Mouse (Mus musculus): ENCODE measurements around the gene Lpp. TPM values are rescaled to one million over a fixed set of nuclear protein-coding genes. Genes with fewer than 3 reads are reported as not detected.

Gene Lpp
- total and polyA plus RNA-seq, 2 experiments from 2014 or later = 7.9 to 15.9 TPM

GRCm38 (mm10) chr16:24402801-24403200 is 9.5 kb downstream of the Lpp start:
- H3K9ac ChIP-seq (replicated peaks; ENCODE audit: low read length, poor library complexity, severe bottlenecking) = no peak overlapping the region
- no peaks in the 10 kb centered on the region for H3K27me3 ChIP-seq (ENCODE audit: insufficient read depth, low read length)
- no peak overlapping the region for H3K4me3 ChIP-seq (ENCODE audit: low read depth, low read length)
- TF ChIP-seq CTCF (IDR thresholded peaks at IDR 0.05) = no peak
- no peak for ATAC-seq (ENCODE audit: low FRiP score)
- peaks cover 4% of the 10 kb centered on the region; the same call in 1 of the 2 replicates for H3K9me3 ChIP-seq (ENCODE audit: low read length)
- no peak for DNase-seq (ENCODE audit: low spot score)
- H3K4me2 ChIP-seq (ENCODE audit: low read depth, low read length, poor library complexity, severe bottlenecking) = no peak overlapping the region
- H3K4me1 ChIP-seq (ENCODE audit: insufficient read depth, low read length) = no peaks in the 10 kb centered on the region
- WGBS = 94% methylated on average over 4 of the region's 4 CpGs
- no peaks in the 10 kb centered on the region for H3K36me3 ChIP-seq (ENCODE audit: insufficient read depth, low read length)
- no peak overlapping the region for H3K27ac ChIP-seq (ENCODE audit: low read depth, low read length)

- no peak for ATAC-seq (ENCODE audit: low FRiP score)
- Histone ChIP-seq H3K27ac (ENCODE audit: low read depth, low read length) (no peak overlapping the region), H3K4me1 (ENCODE audit: insufficient read depth, low read length) (no peaks in the 10 kb centered on the region), H3K27me3 (ENCODE audit: insufficient read depth, low read length) (no peaks in the 10 kb centered on the region), H3K4me3 (ENCODE audit: low read depth, low read length) (no peak overlapping the region), H3K9me3 (ENCODE audit: low read length) (peaks cover 4% of the 10 kb centered on the region; the same call in 1 of the 2 replicates), H3K9ac (replicated peaks; ENCODE audit: low read length, poor library complexity, severe bottlenecking) (no peak overlapping the region), H3K36me3 (ENCODE audit: insufficient read depth, low read length) (no peaks in the 10 kb centered on the region), H3K4me2 (ENCODE audit: low read depth, low read length, poor library complexity, severe bottlenecking) (no peak overlapping the region)
- DNase-seq (ENCODE audit: low spot score) = no peak
- WGBS = 96% methylated on average over 8 of the region's 8 CpGs
- TF ChIP-seq CTCF (IDR thresholded peaks at IDR 0.05) = no peak
These were observed 10.6 kb downstream of the Lpp start for GRCm38 (mm10) chr16:24403733-24404380.

GRCm38 (mm10) chr16:24406521-24406920 is 13.2 kb downstream of the Lpp start:
- Histone ChIP-seq H3K4me2 (ENCODE audit: low read depth, low read length, poor library complexity, severe bottlenecking) (no peak overlapping the region), H3K9me3 (ENCODE audit: low read length) (no peaks in the 10 kb centered on the region), H3K9ac (replicated peaks; ENCODE audit: low read length, poor library complexity, severe bottlenecking) (no peak overlapping the region), H3K27me3 (ENCODE audit: insufficient read depth, low read length) (no peaks in the 10 kb centered on the region), H3K4me3 (ENCODE audit: low read depth, low read length) (no peak overlapping the region), H3K4me1 (ENCODE audit: insufficient read depth, low read length) (no peaks in the 10 kb centered on the region), H3K27ac (ENCODE audit: low read depth, low read length) (no peak overlapping the region), H3K36me3 (ENCODE audit: insufficient read depth, low read length) (no peaks in the 10 kb centered on the region)
- ATAC-seq (ENCODE audit: low FRiP score) (no peak), DNase-seq (ENCODE audit: low spot score) (no peak)
- TF ChIP-seq CTCF (IDR thresholded peaks at IDR 0.05) = no peak
- WGBS = 97% methylated on average over 2 of the region's 2 CpGs

- ATAC-seq (ENCODE audit: low FRiP score) (no peak), DNase-seq (ENCODE audit: low spot score) (no peak)
- TF ChIP-seq CTCF (IDR thresholded peaks at IDR 0.05) = no peak
- WGBS = 94% methylated on average over 6 of the region's 6 CpGs
- no peaks in the 10 kb centered on the region for H3K4me1 ChIP-seq (ENCODE audit: insufficient read depth, low read length)
- H3K36me3 ChIP-seq (ENCODE audit: insufficient read depth, low read length) = no peaks in the 10 kb centered on the region
- no peaks in the 10 kb centered on the region for H3K27me3 ChIP-seq (ENCODE audit: insufficient read depth, low read length)
- H3K4me2 ChIP-seq (ENCODE audit: low read depth, low read length, poor library complexity, severe bottlenecking) = no peak overlapping the region
- H3K4me3 ChIP-seq (ENCODE audit: low read depth, low read length) = no peak overlapping the region
- no peak overlapping the region for H3K9ac ChIP-seq (replicated peaks; ENCODE audit: low read length, poor library complexity, severe bottlenecking)
- H3K27ac ChIP-seq (ENCODE audit: low read depth, low read length) = no peak overlapping the region
- H3K9me3 ChIP-seq (ENCODE audit: low read length) = no peaks in the 10 kb centered on the region
These were observed 18.0 kb downstream of the Lpp start for GRCm38 (mm10) chr16:24411281-24411680.

GRCm38 (mm10) chr16:24412193-24412592 is 18.9 kb downstream of the Lpp start:
- no peak for TF ChIP-seq CTCF (IDR thresholded peaks at IDR 0.05)
- 93% methylated on average over 5 of the region's 5 CpGs for WGBS

GRCm38 (mm10) chr16:24413059-24413458 is 19.8 kb downstream of the Lpp start:
- 67% methylated on average over 4 of the region's 4 CpGs for WGBS

More at GRCm38 (mm10) chr16:24412193-24412592, 18.9 kb downstream of the Lpp start:
- Histone ChIP-seq H3K4me3 (ENCODE audit: low read depth, low read length) (no peak overlapping the region), H3K4me2 (ENCODE audit: low read depth, low read length, poor library complexity, severe bottlenecking) (no peak overlapping the region), H3K36me3 (ENCODE audit: insufficient read depth, low read length) (no peaks in the 10 kb centered on the region), H3K9me3 (ENCODE audit: low read length) (no peaks in the 10 kb centered on the region), H3K27me3 (ENCODE audit: insufficient read depth, low read length) (no peaks in the 10 kb centered on the region), H3K9ac (replicated peaks; ENCODE audit: low read length, poor library complexity, severe bottlenecking) (no peak overlapping the region), H3K4me1 (ENCODE audit: insufficient read depth, low read length) (no peaks in the 10 kb centered on the region), H3K27ac (ENCODE audit: low read depth, low read length) (no peak overlapping the region)
- no peak for DNase-seq (ENCODE audit: low spot score)
- no peak for ATAC-seq (ENCODE audit: low FRiP score)

More at GRCm38 (mm10) chr16:24413059-24413458, 19.8 kb downstream of the Lpp start:
- Histone ChIP-seq H3K27me3 (ENCODE audit: insufficient read depth, low read length) (no peaks in the 10 kb centered on the region), H3K9ac (replicated peaks; ENCODE audit: low read length, poor library complexity, severe bottlenecking) (no peak overlapping the region), H3K4me1 (ENCODE audit: insufficient read depth, low read length) (no peaks in the 10 kb centered on the region), H3K9me3 (ENCODE audit: low read length) (no peaks in the 10 kb centered on the region), H3K27ac (ENCODE audit: low read depth, low read length) (no peak overlapping the region), H3K36me3 (ENCODE audit: insufficient read depth, low read length) (no peaks in the 10 kb centered on the region), H3K4me2 (ENCODE audit: low read depth, low read length, poor library complexity, severe bottlenecking) (no peak overlapping the region), H3K4me3 (ENCODE audit: low read depth, low read length) (no peak overlapping the region)
- ATAC-seq (ENCODE audit: low FRiP score) = no peak
- DNase-seq (ENCODE audit: low spot score) = no peak
- no peak for TF ChIP-seq CTCF (IDR thresholded peaks at IDR 0.05)
